Mouse (Mus musculus) urinary bladder, postnatal 10 days (tissue): ENCODE results near the gene Gcnt7.

ENCODE experiments used
- DNase-seq: peaks from one replicate; pipeline ENCODE4 v3.0.0; 2022; ENCODE audit warnings: low spot score

Gene Gcnt7

DNA sequence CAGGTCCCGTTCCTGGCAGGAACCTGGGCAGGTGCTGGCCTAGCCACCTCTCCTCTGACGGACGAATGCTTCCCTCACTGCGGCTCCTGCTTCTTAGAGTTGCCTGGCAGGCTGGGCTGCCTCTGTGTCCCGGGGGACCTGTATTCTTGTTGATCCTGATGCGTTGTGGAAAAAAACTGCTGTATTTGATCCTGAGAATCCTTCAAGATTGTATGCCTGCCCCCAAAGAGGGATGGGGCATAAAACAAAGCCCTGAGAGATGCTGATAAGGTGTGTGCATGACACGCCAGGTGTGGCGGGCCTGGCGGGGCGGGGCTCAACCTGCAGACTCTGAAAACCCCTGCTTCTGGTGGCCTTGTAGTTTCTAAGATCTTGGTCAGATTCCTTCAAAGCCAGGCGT is at the start of gene Gcnt7:
Gcnt7 (minus strand) TSS at position 101 of the 400 bp plus-strand sequence.
- DNase-seq: no peak

GRCm38 (mm10) chr2:172506121-172506520 is 47.7 kb upstream of the Gcnt7 start:
- DNase-seq: no peak

- DNase-seq: no peak
Observed at GRCm38 (mm10) chr2:172502168-172502567, 43.8 kb upstream of the Gcnt7 start.

DNA sequence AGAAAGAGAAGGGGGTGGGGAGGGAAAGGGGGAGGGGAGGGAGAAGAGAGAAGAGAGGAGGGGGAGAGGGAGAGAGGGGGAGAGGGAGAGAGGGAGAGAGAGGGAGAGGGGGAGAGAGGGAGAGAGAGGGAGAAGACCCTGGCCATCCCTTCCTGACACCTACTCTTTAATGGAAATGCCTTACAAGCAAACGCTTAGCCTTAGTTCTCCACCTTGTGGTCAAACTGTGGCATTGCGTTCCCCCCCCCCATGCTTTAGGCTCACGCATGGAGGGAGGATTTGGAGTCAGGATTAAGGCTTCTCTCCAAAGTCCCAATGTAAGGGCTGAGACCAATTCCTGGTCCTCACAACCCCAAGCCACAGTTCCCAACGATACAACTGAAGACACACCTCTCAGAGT is 42.9 kb upstream of the Gcnt7 start:
- DNase-seq: no peak

DNA sequence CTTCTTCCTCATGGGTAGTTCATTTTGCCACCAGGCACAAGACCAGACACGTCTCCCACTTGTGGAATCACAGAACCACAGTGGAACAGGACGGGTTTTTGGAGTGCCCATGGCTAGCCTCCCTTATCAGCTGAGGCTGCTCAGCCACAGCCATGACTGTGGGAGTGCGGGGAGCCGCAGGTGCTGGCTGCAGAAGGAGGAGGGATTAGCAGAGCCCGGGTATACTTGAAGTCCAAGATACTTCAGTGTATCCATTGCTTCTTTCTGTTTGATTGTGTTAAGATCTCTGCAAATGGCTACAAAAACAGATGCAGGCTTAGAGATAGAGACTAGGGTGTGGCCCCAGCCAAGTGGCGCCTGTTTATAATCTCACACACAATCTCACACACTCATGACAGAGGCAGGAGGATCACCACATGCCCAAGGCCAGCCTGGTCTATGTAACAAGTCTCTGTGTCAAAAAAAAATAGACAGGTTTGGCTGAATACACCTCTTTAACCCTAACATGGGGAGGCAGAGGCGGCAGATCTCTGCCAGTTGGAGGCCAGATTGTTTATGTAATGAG is 42.4 kb upstream of the Gcnt7 start:
- DNase-seq: no peak

- DNase-seq: no peak
Observed at GRCm38 (mm10) chr2:172498823-172499222, 40.4 kb upstream of the Gcnt7 start.

DNA sequence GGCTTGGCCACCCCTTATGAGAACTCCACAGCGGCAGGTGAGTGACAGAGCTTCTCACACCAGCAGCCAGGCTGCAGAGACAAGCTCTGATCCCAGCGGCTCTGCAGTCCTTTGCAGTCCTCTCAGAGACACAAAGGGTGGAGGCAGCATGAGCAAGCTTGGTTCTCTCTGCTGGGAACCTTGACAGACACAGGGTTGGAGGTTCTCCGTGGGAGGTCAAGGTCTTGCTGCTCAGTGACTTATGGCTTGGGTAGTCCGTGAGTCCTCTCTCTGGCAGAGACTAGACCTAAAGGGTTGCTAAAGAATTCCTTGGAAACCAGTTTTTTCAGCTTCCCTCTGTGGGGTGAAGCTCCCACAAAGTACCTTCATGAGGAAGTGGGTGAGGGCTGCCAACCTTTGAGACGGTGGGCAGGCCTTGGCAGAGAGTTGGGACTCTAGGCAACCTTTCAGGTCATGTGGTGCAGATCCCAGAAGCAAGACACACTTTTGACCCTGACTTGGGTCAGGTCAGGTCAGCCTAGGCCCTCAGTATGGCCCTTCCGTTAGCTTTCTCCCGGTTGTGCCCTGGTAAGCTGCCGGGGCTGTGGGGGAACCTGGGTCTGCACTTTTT is 38.4 kb upstream of the Gcnt7 start:
- DNase-seq: no peak

- no peak for DNase-seq
Observed at GRCm38 (mm10) chr2:172484696-172485370, 26.4 kb upstream of the Gcnt7 start.

DNA sequence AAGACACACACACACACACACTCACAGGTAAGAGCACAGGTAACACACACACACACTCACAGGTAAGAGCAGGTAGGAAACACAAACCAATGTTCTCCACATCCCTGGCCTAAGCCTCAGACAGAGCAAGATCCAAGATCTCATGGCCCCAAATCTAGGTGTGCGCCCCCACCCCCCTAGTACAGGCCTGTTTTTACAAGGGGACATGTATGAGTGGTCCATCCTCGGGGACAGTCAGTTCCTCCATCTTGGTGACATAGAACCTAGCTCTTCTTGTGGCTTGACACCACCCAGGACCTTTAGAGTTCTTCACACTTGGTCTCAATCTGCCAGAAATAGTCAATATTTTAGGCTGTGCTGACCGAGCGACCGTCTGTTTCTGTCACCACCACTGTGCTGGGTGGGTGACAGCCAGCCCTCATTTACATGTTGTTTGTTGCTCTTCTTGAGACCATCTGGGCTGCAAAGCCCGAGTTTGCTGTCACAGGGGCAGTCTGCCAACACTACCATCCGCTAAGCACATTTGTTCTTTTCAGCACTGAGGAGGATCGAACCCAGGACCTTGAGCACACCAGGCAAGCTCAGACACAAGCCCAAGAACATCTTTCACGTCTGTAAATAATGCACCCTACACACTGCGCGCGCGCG is 25.5 kb upstream of the Gcnt7 start:
- DNase-seq: no peak

DNA sequence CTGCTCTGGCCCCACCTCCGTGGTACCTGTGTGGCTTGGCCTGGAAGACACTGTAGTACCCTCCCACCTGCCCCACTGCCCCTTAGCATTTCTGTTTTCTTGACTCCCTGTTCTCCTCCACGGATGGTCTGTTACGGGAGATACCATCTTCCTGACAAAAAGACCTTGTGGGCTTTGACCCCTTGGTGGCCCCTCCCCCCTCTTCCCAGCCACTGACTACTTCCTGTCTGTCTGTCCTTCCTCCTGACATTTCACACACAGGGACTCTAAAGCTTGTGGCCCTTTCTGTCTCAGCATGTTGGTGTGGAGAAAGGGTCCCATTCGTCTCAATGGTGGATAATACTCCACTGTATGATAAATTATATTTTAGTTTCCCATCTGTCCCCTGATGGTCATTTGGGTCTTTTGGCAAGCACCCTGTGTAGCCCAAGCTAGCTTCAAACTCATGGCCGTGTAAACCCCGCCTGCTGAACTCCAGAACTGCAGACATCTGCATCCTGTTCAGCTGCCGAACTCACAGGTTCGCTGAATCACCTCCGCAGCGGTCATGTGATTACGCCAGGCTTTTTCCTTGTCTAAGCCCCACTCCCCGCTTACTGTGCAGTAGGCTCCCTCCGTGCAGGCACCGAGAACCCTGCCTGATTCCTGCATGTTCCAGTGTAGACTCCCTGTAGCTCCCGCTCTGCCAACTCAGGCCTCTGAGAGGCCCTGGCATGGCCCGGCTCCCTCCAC is 23.4 kb upstream of the Gcnt7 start:
- DNase-seq: no peak

GRCm38 (mm10) chr2:172480296-172480695 is 21.9 kb upstream of the Gcnt7 start:
- no peak for DNase-seq

- no peak for DNase-seq
Observed at GRCm38 (mm10) chr2:172477860-172478259, 19.5 kb upstream of the Gcnt7 start.

GRCm38 (mm10) chr2:172477350-172477749 is 19.0 kb upstream of the Gcnt7 start:
- no peak for DNase-seq

- DNase-seq: no peak
Observed at GRCm38 (mm10) chr2:172476707-172477260, 18.4 kb upstream of the Gcnt7 start.

GRCm38 (mm10) chr2:172474970-172475369 is 16.6 kb upstream of the Gcnt7 start:
- no peak for DNase-seq

GRCm38 (mm10) chr2:172473591-172473990 is 15.2 kb upstream of the Gcnt7 start:
- DNase-seq: no peak

DNA sequence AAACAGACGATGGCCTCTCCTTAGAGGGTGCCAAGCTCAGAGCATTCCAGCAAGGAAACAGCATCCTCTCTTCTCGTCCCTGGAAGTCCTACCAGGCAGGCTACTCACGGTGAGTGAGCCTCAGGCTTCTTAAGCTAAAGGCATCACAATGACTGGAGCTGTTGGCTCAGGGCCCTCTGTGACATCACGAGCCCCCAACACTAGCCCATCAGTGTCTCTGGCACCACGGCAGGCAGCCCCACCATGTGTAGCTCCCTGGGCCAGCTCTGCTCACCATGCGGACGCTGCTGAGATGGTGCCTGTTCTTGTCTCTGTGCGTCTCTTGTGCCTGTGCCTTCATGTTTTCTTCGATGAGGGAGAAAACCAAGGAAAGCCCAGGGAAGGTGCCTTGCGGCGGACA is 13.9 kb upstream of the Gcnt7 start, which contains the start of gene Fam209:
Fam209 (plus strand) TSS at position 203 of the 400 bp plus-strand sequence.
- DNase-seq: no peak

- DNase-seq: no peak
Observed at GRCm38 (mm10) chr2:172468346-172468819, 10.0 kb upstream of the Gcnt7 start.

DNA sequence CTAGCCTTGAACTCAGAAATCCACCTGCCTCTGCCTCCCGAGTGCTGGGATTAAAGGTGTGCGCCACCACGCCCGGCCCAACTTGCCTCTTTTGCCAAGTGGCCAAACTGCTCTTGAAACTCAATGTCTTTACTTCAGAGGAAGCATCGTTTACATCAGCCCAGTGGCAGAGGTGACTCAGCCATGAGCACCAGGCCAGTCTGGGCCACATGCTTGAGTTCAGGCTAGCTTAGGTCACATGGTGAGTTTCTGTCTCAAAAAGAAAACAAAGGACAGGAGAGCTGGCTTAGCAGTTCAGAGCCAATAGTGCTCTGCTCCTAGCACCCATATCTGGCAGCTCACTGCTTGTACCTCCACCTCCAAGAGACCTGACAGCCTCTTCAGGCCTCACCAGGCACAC is 8.8 kb upstream of the Gcnt7 start:
- DNase-seq: no peak

GRCm38 (mm10) chr2:172466427-172467132 is 8.2 kb upstream of the Gcnt7 start:
- DNase-seq: no peak

DNA sequence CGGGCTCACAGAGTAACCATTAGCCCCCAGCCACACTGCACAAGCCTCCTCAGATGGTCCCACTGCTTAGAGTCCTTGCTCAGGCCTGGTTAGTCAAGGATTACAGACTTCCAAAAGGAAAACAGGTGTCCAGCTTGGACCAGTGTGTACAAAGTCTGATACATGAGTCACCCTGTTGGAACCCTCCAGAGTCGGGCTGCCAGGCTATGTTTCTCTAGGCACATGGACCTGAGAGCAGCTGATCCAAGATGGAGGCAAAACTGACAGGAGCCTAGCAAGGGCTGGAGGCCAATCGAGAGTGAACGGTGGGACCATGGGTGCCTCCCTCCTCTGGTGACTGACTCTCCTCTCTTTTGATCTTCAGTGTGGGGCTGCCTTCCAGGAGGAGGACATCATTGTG is 4.4 kb upstream of the Gcnt7 start:
- no peak for DNase-seq
